Mouse (Mus musculus): ENCODE results near the gene Gtsf1l.

Gene Gtsf1l

DNA sequence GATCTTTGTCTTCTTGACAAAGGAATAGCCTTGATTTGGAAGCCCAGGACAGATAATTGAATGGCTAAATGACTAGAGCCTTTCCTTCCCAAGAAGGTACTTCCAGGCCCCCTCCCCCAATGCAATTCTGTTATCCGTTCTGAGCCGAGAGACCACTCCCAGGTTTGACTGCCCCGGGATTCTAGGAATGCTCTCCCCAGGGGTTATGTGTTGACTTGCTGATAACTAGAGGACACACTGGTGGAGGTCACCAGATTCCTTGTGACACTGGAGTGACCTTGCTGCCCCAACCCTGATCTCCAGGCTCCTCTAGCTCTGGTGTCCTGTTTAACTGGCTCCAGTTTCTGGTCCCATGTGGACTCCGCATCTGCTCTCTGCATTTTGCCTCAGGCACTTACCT lies 35.6 kb downstream of the Gtsf1l start:
- DNase-seq (ENCODE audit: low spot score) = peak; percentile 26

DNA sequence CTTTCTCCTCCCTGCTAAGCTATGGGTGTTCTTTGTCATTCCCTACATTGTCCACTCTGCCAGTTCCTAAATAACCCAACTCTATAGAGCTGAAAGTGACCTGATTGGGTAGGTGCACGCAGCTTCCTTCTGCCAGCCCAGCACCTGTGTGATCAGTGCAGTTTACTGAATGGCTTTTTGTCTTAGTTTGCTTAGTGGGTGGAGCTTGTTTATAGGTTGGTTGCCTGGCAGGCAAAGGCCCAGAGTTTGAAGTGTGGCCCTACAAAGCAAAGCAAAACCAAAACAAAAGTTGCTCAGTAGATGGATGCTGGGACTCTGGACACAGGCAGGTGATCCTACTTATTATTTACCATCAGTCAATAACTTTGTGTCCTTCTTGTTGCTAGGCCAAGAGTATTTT lies 36.0 kb downstream of the Gtsf1l start:
- no peak for DNase-seq (ENCODE audit: low spot score)

DNA sequence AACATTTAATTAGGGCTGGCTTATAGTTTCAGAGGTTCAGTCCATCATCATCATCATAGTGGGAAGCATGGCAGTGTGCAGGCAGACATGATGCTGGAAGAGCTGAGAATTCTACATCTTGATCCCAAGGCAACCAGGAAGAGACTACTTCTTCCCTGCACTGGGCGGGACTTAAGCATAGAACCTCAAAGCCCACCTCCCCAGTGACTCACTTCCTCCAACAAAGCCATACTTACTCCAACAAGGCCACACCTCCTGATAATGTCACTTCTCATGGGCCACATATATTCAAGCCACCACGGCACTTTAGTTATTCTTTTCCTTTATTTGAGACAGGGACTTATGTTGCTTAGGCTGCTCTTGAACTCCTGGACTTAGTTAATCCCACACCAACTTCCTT lies 38.5 kb downstream of the Gtsf1l start:
- DNase-seq (ENCODE audit: low spot score) = no peak

DNA sequence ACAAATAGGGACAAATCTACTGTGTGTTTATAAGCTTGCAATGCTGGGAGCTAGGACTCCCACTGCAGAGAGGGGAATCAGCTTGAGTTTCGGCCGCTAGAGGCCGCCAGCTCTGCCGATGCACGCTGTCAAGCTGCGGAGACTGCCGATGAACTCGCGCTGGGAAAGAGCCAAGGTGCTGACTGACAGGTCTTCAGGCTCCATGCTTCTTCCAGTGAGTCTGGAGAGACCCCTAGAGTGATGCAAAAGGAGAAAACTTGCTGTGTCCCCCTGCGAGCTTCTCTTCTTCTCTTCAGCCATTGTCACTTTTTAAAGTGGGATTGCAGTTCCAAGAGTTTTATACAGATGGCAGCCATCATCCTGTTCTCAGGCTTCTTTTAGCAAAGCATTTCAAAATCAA lies 39.5 kb downstream of the Gtsf1l start:
- DNase-seq (ENCODE audit: low spot score) = peak; percentile 70

DNA sequence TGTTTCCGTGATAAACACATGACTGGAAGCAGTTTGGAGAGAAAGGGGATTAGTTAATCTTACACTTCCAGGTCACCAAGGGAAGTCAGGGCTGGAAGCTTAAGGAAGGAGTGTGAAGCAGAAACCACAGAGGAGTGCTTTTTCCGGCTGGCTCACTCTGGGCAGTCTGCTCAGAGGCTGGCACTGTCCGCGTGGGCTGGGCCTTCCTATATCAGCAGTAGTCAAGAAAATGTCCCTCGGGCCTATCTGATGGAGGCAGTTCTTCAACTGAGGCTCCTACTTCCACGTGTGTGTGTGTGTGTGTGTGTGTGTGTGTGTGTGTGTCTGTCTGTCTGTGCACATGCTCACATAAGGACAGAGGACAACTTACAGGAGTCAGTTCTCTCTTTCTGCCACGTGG lies 47.7 kb downstream of the Gtsf1l start:
- no peak for DNase-seq (ENCODE audit: low spot score)

Data from lung, postnatal 25 days (tissue).